Mouse (Mus musculus) monocyte, adult 2 months (primary cell): Measurements from ENCODE around the gene Dysf.

Source experiments
- DNase-seq, 2 experiments: peaks; one replicate each; pipeline ENCODE4 v3.0.0; 2022; ENCODE audit warnings: low spot score in 2 of 2, low read depth in 1 of 2

Dysf gene

DNA sequence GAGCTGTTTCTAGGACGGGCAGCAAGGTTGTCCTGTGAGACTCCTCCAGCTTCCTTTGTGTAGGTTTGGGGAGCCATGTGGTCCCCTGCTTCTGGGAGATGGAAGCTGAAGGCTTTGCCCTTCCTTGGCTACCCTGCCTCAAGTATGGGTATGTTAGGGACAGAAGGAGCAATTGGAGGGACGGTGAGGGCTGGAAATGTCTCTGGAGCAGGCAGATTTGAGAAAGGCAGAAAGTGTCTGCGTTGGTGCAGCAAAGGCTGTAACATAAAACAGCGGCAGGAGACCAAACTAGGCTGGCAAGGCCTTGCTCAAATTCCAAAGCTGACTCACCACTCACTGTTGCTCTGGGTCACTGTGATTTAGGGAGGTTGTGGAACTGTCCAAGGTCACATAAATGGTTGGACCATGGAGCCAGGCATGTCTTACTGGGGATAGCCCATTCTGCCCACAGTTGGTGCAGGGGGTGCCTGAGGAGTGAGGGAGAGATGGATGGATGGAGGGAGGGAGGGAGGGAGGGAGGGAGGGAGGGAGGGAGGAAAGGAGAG is 148.2 kb downstream of the Dysf start:
- DNase-seq = no peak

GRCm38 (mm10) chr6:84159046-84159445 is 150.7 kb downstream of the Dysf start:
- no peak for DNase-seq

- no peak for DNase-seq
Measured at GRCm38 (mm10) chr6:84167612-84168011, 159.2 kb downstream of the Dysf start.

DNA sequence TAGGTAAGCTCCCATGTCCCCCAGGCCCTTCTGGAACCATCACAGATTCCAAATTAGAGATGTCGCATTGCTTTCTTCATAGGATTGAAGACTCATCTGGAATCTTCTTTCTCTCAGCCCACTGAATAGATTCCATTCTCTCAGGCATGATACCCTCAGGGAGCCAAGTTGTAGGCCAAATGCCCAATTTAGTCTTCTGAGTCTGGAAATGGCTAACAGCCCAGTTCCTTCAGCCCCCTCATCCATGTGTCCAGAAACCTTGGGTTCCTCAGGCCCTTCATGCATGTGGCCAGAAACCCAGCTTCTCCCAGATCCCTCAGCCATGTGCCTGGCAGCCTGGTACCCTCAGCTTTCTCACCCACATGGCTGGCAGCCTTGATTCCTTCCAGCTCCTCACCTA is 160.2 kb downstream of the Dysf start:
- DNase-seq = no peak

GRCm38 (mm10) chr6:84173626-84174025 is 165.2 kb downstream of the Dysf start:
- no peak for DNase-seq

DNA sequence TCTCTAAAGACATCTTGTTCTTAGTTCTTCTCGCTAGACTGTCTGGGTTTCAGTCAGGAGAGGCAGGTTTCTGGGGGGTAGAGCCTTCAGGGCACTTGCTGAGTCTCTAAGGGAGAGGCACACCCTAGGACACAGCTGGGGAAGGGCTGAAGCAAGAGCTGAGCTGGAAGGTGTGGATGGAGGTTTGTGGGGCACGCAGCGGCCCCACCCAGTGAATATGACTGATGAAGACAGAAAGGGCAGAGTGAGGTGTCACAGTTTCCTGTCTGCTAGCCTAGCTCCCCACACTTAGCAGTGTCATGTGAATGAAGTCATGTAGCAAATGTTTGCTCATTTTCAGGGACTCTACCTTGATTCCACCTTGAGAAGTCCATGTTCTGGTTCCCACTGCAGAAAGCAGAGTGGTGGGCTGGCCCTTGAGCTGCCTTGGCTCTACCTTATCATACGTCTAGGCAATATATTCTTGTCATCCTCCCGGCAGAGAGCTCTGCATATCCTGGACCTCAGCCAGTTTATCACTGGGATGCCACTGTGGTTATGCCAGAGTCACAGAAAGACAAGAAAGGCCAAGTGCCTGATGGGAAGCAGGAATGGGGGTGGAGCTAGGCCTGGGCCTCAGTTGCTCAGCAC is 170.5 kb downstream of the Dysf start:
- DNase-seq = no peak

DNA sequence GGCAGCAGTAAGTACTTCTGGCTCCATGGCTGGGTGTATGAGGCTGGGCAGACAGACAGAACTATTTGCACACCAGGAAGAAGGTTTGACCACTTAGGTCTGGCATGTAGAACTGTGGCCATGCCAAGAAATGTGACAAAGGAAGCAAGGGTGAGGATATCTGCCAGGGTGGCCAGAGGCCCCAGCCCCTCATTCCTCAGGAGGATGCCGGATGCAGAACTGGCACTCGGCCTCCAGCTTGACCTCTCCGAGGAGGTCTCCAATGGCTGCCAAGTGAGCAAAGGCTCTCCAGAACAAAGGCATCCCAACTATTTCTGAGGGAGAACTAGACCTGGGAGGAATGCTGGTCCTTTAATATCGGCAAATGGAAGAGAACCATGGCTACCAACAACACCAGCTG is 173.1 kb downstream of the Dysf start:
- no peak for DNase-seq

GRCm38 (mm10) chr6:84191656-84192250 is 183.4 kb downstream of the Dysf start:
- DNase-seq = no peak

- DNase-seq = no peak
Measured at GRCm38 (mm10) chr6:84196511-84196910, 188.1 kb downstream of the Dysf start.

- DNase-seq = no peak
Measured at GRCm38 (mm10) chr6:84197811-84198213, 189.4 kb downstream of the Dysf start.

- no peak for DNase-seq
Measured at GRCm38 (mm10) chr6:84201721-84202490, 193.5 kb downstream of the Dysf start.

DNA sequence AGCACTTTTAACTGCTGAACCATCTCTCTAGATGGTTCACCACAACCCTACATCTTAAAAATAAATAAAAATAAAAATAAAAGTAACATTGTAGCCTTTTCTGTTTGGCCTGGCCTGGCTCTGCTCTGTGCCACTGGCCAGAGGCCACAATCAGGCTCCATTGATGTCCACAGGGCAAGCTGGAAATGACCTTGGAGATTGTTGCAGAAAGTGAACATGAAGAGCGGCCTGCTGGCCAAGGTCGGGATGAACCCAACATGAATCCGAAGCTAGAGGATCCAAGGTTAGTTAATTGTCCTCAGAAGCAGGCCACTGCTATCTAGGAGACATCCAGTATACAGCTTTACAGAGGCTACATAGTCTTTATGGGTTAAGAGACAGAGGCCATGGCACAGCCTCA is 197.2 kb downstream of the Dysf start:
- no peak for DNase-seq

DNA sequence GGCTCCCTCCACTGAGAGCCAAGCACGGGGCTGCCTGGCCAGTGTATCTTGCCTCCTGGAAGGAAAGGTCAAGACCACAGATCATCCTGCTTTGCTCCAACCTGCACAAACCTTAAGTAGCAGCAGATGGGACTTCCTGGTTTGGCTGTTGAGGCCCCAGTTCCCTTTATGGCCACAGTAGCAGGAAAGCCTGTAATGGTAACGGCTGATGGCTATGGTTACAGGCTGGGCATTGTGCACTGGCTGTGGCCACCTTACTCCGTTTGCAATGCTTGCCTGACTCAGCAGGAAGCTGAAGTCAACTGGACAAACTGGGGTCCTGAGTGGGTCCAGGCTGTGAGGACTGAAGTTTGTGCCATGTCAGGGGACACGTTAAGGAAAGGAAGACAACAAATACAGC is 200.2 kb downstream of the Dysf start:
- no peak for DNase-seq

DNA sequence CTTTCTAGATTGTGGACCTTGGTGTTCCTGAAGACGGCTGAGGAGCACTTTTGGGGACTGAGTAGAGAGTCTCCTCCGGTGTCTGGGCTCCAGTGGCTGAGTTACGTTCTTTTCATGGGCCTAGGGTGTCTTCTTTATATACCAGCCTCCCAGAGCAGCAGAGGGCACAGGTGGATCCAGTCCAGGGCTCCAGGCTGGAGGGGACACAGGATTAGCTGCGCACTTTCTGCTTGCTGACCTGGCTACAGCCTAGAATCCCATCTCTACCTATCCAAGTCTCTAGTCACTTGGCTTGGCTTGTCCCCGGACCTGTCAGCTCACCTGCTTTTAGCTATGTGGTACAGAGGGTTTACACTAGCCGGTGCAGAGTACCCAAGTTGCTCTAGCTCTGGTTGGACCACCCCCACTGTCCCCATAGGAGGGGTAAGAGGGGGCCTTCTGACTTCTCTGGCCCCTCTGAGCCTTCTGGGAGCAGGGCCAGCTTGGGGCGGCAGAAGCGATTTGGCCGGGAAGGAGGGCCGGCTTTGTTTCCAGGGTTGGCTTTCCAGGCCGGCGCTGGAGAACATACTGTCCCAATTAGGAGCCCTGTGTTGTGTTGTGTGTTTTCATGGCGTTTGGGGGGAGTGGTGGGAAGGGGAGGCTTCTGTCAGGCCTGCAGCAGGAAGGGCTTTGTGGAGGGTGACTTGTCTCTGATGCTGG is 201.5 kb downstream of the Dysf start:
- no peak for DNase-seq

- no peak for DNase-seq
Measured at GRCm38 (mm10) chr6:84211473-84211872, 203.1 kb downstream of the Dysf start.

GRCm38 (mm10) chr6:84213101-84213500 is 204.7 kb downstream of the Dysf start:
- no peak for DNase-seq

DNA sequence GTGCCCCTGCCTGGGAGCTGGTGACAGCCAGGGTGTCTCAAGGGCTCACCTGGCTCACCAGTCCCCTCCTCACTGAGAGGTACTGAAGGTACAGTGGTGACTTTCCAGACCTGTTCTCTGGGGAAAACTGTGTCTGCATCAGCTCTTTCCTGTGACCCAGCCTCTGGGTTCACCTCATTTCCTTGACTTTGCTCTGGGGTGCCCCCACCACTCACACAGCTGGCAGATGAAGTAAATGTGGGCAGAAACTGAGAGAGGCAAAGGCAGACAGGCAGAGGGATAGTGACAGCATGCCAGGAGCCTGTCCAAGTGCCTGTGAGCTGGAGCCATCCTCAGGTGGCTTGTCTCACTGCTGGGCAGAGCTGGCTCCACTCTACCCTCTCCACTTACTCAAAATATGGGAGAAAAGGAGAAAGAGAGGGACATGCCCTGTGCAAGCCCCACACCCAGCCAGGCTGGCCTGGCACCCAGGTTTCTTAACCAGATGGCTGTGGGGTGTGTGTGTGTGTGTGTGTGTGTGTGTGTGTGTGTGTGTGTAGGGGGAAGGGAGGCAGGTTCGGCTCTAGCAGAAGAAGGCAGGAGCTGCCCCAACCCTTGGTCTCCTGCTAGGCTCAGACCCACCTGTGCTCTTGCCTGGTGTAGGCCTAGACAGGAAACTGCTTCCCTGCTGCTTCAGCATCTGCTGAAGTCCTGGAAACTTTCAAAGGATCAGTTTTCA is 209.0 kb downstream of the Dysf start:
- no peak for DNase-seq

- DNase-seq = no peak
Measured at GRCm38 (mm10) chr6:84219119-84219518, 210.7 kb downstream of the Dysf start.

GRCm38 (mm10) chr6:84224861-84225260 is 216.5 kb downstream of the Dysf start:
- DNase-seq = no peak

DNA sequence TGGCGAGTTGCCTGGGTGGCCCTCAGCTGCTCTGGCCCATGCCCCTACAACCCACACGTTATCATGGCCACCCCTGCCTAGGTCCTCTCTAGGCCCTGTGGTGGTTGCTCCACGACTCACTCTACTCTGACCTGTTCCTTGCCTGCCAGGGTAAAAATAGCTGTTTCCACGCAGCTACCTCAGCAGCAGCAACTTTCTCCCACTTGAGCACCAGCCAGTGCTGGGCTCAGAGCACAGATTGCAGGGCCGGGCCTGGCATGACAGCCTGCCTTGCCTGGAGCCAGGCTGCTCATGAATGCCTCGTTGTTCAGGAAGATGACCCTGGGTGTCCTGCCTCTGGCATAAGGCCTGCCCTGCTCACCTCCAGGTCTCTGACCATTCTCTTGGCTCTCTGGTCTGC is 217.2 kb downstream of the Dysf start:
- DNase-seq = no peak

- DNase-seq = no peak
Measured at GRCm38 (mm10) chr6:84228196-84228595, 219.8 kb downstream of the Dysf start.
